Comparison of ENCODE assay signal across 8 mouse cellular contexts in the genomic region with DNA sequence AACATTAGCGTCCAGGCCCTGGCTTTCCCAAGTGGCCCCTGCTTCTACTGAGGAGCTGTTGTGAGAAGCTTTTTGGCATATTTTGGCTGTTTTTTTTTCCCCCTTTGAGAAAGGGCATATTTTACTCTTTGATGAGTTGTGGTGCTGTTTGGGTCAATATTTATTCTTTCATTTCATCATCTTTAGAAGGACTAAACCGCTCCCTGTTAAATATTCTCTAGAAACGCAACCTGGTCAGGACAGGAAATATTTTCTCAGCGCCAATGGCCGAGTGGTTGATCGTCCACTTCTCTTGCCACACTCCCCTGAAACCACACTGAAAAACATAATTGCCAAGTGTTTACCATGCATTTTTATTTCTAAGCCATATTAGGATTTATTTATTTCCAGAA. TPM values are rescaled to one million over a fixed set of nuclear protein-coding genes. Genes with fewer than 3 reads are reported as not detected.
DNase-seq lines count a peak whose midpoint lies in the region; ATAC-seq and TF ChIP-seq lines count a peak whose summit lies in the region.

A gene (minus strand): TSS at position 63 of the 392 bp plus-strand sequence.

- H3K9ac ChIP-seq in hindbrain, postnatal 0 days (replicated peaks; ENCODE audit: low read length) = peak within 1 kb of the TSS; percentile 46
- peak within 1 kb of the TSS; percentile 54 for H3K9ac ChIP-seq in midbrain, embryonic 14.5 days (replicated peaks; ENCODE audit: low read length)

- no peaks in the 10 kb centered on the region for H3K9me3 ChIP-seq in embryonic facial prominence, embryonic 10.5 days
- no peaks in the 10 kb centered on the region for H3K9me3 ChIP-seq in hindbrain, postnatal 0 days (ENCODE audit: low read length)
- H3K9me3 ChIP-seq in midbrain, embryonic 14.5 days (ENCODE audit: control insufficient read depth, low read length) = no peaks in the 10 kb centered on the region

- no peaks in the 10 kb centered on the region for H3K36me3 ChIP-seq in embryonic facial prominence, embryonic 10.5 days (replicated peaks)
- H3K36me3 ChIP-seq in hindbrain, postnatal 0 days (ENCODE audit: insufficient read depth, low read length) = no peaks in the 10 kb centered on the region
- H3K36me3 ChIP-seq in midbrain, embryonic 14.5 days (ENCODE audit: control insufficient read depth, insufficient read depth, low read length) = no peaks in the 10 kb centered on the region

- peaks cover 54% of the 10 kb centered on the region for H3K27me3 ChIP-seq in embryonic facial prominence, embryonic 10.5 days (replicated peaks; ENCODE audit: low read depth, poor library complexity, severe bottlenecking)
- 0 out of 2 replicates have a peak, but pooled peaks cover 3% of the 10 kb centered on the region for H3K27me3 ChIP-seq in hindbrain, postnatal 0 days (ENCODE audit: insufficient read depth, low read length)
- H3K27me3 ChIP-seq in midbrain, embryonic 14.5 days (ENCODE audit: control insufficient read depth, insufficient read depth, low read length) = peaks cover 14% of the 10 kb centered on the region

- H3K4me1 ChIP-seq in embryonic facial prominence, embryonic 10.5 days = peaks cover 11% of the 10 kb centered on the region
- H3K4me1 ChIP-seq in hindbrain, postnatal 0 days (ENCODE audit: insufficient read depth, low read length) = no peaks in the 10 kb centered on the region
- H3K4me1 ChIP-seq in midbrain, embryonic 14.5 days (ENCODE audit: control insufficient read depth, insufficient read depth, low read length) = no peaks in the 10 kb centered on the region

- no peak for DNase-seq in layer of hippocampus, adult 8-10 months (ENCODE audit: low spot score in 2 of 2)
- no peak for DNase-seq in layer of hippocampus, adult 11-12 months (ENCODE audit: low spot score)
- no peak for DNase-seq in embryonic facial prominence, embryonic 10.5 days (ENCODE audit: low spot score)
- no peak for DNase-seq in hindbrain, postnatal 0 days (ENCODE audit: low spot score)
- DNase-seq in midbrain, embryonic 14.5 days = no peak
- no peak for DNase-seq in adipocyte (ENCODE audit: low spot score)
- no peak for DNase-seq in cerebellum, adult 18-20 months

- TF ChIP-seq CTCF in hindbrain, postnatal 0 days (IDR thresholded peaks at IDR 0.05; ENCODE audit: low read depth) = no peak

- peak within 1 kb of the TSS; percentile 84 for H3K4me2 ChIP-seq in hindbrain, postnatal 0 days (ENCODE audit: low read depth, low read length)
- H3K4me2 ChIP-seq in midbrain, embryonic 14.5 days (ENCODE audit: low read length) = peak within 1 kb of the TSS; percentile 79

- no peak for ATAC-seq in hindbrain, postnatal 0 days
- ATAC-seq in midbrain, embryonic 14.5 days (ENCODE audit: low FRiP score, low TSS enrichment) = no peak
- ATAC-seq in megakaryocyte-erythroid progenitor cell, adult 5-6 weeks (replicated peaks; ENCODE audit: low FRiP score, low TSS enrichment, poor library complexity, severe bottlenecking) = no peak

- peak within 1 kb of the TSS; percentile 83 for H3K27ac ChIP-seq in embryonic facial prominence, embryonic 10.5 days (replicated peaks)
- H3K27ac ChIP-seq in hindbrain, postnatal 0 days = no peak within 1 kb of the TSS
- no peak within 1 kb of the TSS for H3K27ac ChIP-seq in midbrain, embryonic 14.5 days (replicated peaks; ENCODE audit: low read depth, low read length)

- peak within 1 kb of the TSS; percentile 71 for H3K4me3 ChIP-seq in embryonic facial prominence, embryonic 10.5 days
- peak within 1 kb of the TSS; percentile 59 for H3K4me3 ChIP-seq in hindbrain, postnatal 0 days (ENCODE audit: low read length)
- peak within 1 kb of the TSS; percentile 53 for H3K4me3 ChIP-seq in midbrain, embryonic 14.5 days (replicated peaks; ENCODE audit: low read depth, low read length)

- 68% methylated on average over 6 of the region's 6 CpGs for WGBS in embryonic facial prominence, embryonic 10.5 days
- WGBS in hindbrain, postnatal 0 days = 74% methylated on average over 6 of the region's 6 CpGs
- WGBS in midbrain, embryonic 14.5 days = 69% methylated on average over 6 of the region's 6 CpGs

RNA-seq across cellular contexts. Expression of the gene that starts here (rescaled TPM):
- 10 to 100 TPM; 12.5 to 17.3 (median 14.8) TPM for total RNA-seq in layer of hippocampus, adult 8-10 months (2022)
- 1.0 and 2.3 TPM in 2 replicates for polyA plus RNA-seq in embryonic facial prominence, embryonic 10.5 days (2016; fragmentation: Nextera tagmentation; extraction: Ambion mirVana)
- total RNA-seq in hindbrain, postnatal 0 days (2014; rRNA removed) = 2.0 and 5.1 TPM in 2 replicates
- polyA plus RNA-seq in hindbrain, postnatal 0 days (2015; fragmentation: Nextera tagmentation; extraction: Ambion mirVana) = 20.3 and 21.3 TPM in 2 replicates
- 3.5 and 4.1 TPM in 2 replicates for polyA plus RNA-seq in midbrain, embryonic 14.5 days (2014; fragmentation: Nextera tagmentation; extraction: Ambion mirVana)
- total RNA-seq in megakaryocyte-erythroid progenitor cell, adult 5-6 weeks (2014; fragmentation: Nextera tagmentation) = not detected in 2 replicates
- not detected in 2 replicates for total RNA-seq in megakaryocyte-erythroid progenitor cell, adult 5-6 weeks (2017)
